Mouse (Mus musculus) hindbrain, embryonic 14.5 days (tissue): ENCODE results near the gene Aicda. TPM values are rescaled to one million over a fixed set of nuclear protein-coding genes. Genes with fewer than 3 reads are reported as not detected.
A peak's percentile ranks its signal among the peaks of the same experiment; 100 is the strongest.

ENCODE experiments used
- ATAC-seq: fragments of 200-750 bp; cut with Nextera tagmentation; 2 replicates; pipeline ENCODE4 v1.8.0; 2017; ENCODE audit warnings: moderate number of reproducible peaks, mild to moderate bottlenecking, moderate TSS enrichment, moderate library complexity; ENCODE audit not compliant: low FRiP score
- DNase-seq: peaks from one replicate; pipeline ENCODE4 v3.0.0-alpha.2; 2015; ENCODE audit warnings: low spot score
- H3K27ac ChIP-seq: fragments of 300-500 bp; sonication (generic); 2 replicates; pipeline ENCODE4 v1.5.1; 2014; ENCODE audit warnings: mild to moderate bottlenecking, moderate library complexity
- H3K27me3 ChIP-seq: fragments of 300-500 bp; sonication (generic); 2 replicates; pipeline ENCODE4 v1.6.1; 2014; ENCODE audit warnings: mild to moderate bottlenecking, low read length, mixed read lengths; ENCODE audit not compliant: control insufficient read depth, insufficient read depth
- H3K36me3 ChIP-seq: fragments of 300-500 bp; sonication (generic); replicated peaks from 2 replicates; pipeline ENCODE4 v1.6.1; 2014; ENCODE audit not compliant: control insufficient read depth, insufficient read depth
- H3K4me1 ChIP-seq: fragments of 300-500 bp; sonication (generic); replicated peaks from 2 replicates; pipeline ENCODE4 v1.6.1; 2014; ENCODE audit warnings: antibody characterized with exemption, low read length, mixed read lengths; ENCODE audit not compliant: control insufficient read depth, insufficient read depth
- H3K4me2 ChIP-seq: fragments of 300-500 bp; sonication (generic); replicated peaks from 2 replicates; pipeline ENCODE4 v1.6.1; 2014; ENCODE audit warnings: mild to moderate bottlenecking, moderate library complexity
- H3K4me3 ChIP-seq: fragments of 300-500 bp; sonication (generic); replicated peaks from 2 replicates; pipeline ENCODE4 v1.5.1; 2014; ENCODE audit warnings: mild to moderate bottlenecking, low read length
- H3K9ac ChIP-seq: fragments of 300-500 bp; sonication (generic); 2 replicates; pipeline ENCODE4 v1.6.1; 2014
- H3K9me3 ChIP-seq: fragments of 300-500 bp; sonication (generic); 2 replicates; pipeline ENCODE4 v1.6.1; 2016; ENCODE audit warnings: low read length; ENCODE audit not compliant: control insufficient read depth
- WGBS: fragments of 180-500 bp; shearing (Covaris S2); extraction: QIAGEN DNeasy Blood & Tissue Kit; methylation state at CpG from one replicate; pipeline ENCODE4 v1.1.7; 2014; 5-methylcytosine and 5-hydroxymethylcytosine counted together
- polyA plus RNA-seq: library from polyadenylated mRNA; unstranded; fragments of >200 nt; fragmentation: Nextera tagmentation; extraction: Ambion mirVana; gene quantifications from 2 replicates; pipeline ENCODE4 v1.2.1, GENCODE M21; 2014

The Aicda gene
- polyA plus RNA-seq, 1 experiment from 2014 or later, result 1.0 TPM

GRCm38 (mm10) chr6:122591027-122591758, 37.6 kb downstream of the Aicda start:
- DNase-seq (no peak), ATAC-seq (no peak)
- H3K9me3 ChIP-seq, result no peaks in the 10 kb centered on the region
- no peak overlapping the region for H3K4me3 ChIP-seq
- no peaks in the 10 kb centered on the region for H3K36me3 ChIP-seq
- no peaks in the 10 kb centered on the region for H3K4me1 ChIP-seq
- H3K9ac ChIP-seq, result no peak overlapping the region
- H3K27ac ChIP-seq, result no peak overlapping the region
- no peaks in the 10 kb centered on the region for H3K27me3 ChIP-seq
- 88% methylated on average over 13 of the region's 13 CpGs for WGBS
- no peak overlapping the region for H3K4me2 ChIP-seq

GRCm38 (mm10) chr6:122592905-122593304, 39.3 kb downstream of the Aicda start:
- H3K36me3 ChIP-seq, result no peaks in the 10 kb centered on the region
- H3K27me3 ChIP-seq, result no peaks in the 10 kb centered on the region
- 80% methylated on average over 2 of the region's 2 CpGs for WGBS
- H3K4me2 ChIP-seq, result no peak overlapping the region
- no peak for DNase-seq
- ATAC-seq, result no peak
- H3K4me1 ChIP-seq, result no peaks in the 10 kb centered on the region
- no peak overlapping the region for H3K9ac ChIP-seq
- H3K27ac ChIP-seq, result no peak overlapping the region
- no peak overlapping the region for H3K4me3 ChIP-seq
- H3K9me3 ChIP-seq, result no peaks in the 10 kb centered on the region

- Histone ChIP-seq H3K4me3 (no peak overlapping the region), H3K9ac (no peak overlapping the region), H3K4me1 (no peaks in the 10 kb centered on the region), H3K27me3 (no peaks in the 10 kb centered on the region), H3K36me3 (no peaks in the 10 kb centered on the region), H3K4me2 (no peak overlapping the region), H3K27ac (no peak overlapping the region), H3K9me3 (no peaks in the 10 kb centered on the region)
- DNase-seq (peak; percentile 61), ATAC-seq (peak; percentile 68; the same call in 1 of the 2 replicates)
- WGBS, result 26% methylated on average over 7 of the region's 7 CpGs
These were observed 42.0 kb downstream of the Aicda start for GRCm38 (mm10) chr6:122595637-122596036.

- H3K4me2 ChIP-seq, result no peak overlapping the region
- no peak overlapping the region for H3K27ac ChIP-seq
- 93% methylated on average over 7 of the region's 7 CpGs for WGBS
- H3K36me3 ChIP-seq, result no peaks in the 10 kb centered on the region
- DNase-seq (no peak), ATAC-seq (no peak)
- no peak overlapping the region for H3K9ac ChIP-seq
- H3K4me1 ChIP-seq, result no peaks in the 10 kb centered on the region
- H3K9me3 ChIP-seq, result no peaks in the 10 kb centered on the region
- no peaks in the 10 kb centered on the region for H3K27me3 ChIP-seq
- H3K4me3 ChIP-seq, result no peak overlapping the region
These were observed 43.0 kb downstream of the Aicda start for GRCm38 (mm10) chr6:122596608-122597007.

- Histone ChIP-seq H3K4me1 (no peaks in the 10 kb centered on the region), H3K4me2 (no peak overlapping the region), H3K4me3 (no peak overlapping the region), H3K9me3 (no peaks in the 10 kb centered on the region), H3K9ac (no peak overlapping the region), H3K27ac (no peak overlapping the region), H3K27me3 (no peaks in the 10 kb centered on the region), H3K36me3 (no peaks in the 10 kb centered on the region)
- DNase-seq (no peak), ATAC-seq (no peak)
- WGBS, result 100% methylated on average over 4 of the region's 4 CpGs
These were observed 44.4 kb downstream of the Aicda start for GRCm38 (mm10) chr6:122598014-122598413.

GRCm38 (mm10) chr6:122598436-122598835, 44.8 kb downstream of the Aicda start:
- H3K9ac ChIP-seq, result no peak overlapping the region
- H3K27ac ChIP-seq, result no peak overlapping the region
- no peak overlapping the region for H3K4me2 ChIP-seq
- no peak overlapping the region for H3K4me3 ChIP-seq
- ATAC-seq (no peak), DNase-seq (no peak)
- H3K4me1 ChIP-seq, result no peaks in the 10 kb centered on the region
- 83% methylated on average over 6 of the region's 6 CpGs for WGBS
- no peaks in the 10 kb centered on the region for H3K9me3 ChIP-seq
- H3K27me3 ChIP-seq, result no peaks in the 10 kb centered on the region
- H3K36me3 ChIP-seq, result no peaks in the 10 kb centered on the region

GRCm38 (mm10) chr6:122599054-122599737, 45.6 kb downstream of the Aicda start:
- 90% methylated on average over 9 of the region's 9 CpGs for WGBS
- Histone ChIP-seq H3K27me3 (no peaks in the 10 kb centered on the region), H3K4me3 (no peak overlapping the region), H3K36me3 (no peaks in the 10 kb centered on the region), H3K9ac (no peak overlapping the region), H3K27ac (no peak overlapping the region), H3K4me1 (no peaks in the 10 kb centered on the region), H3K9me3 (no peaks in the 10 kb centered on the region), H3K4me2 (no peak overlapping the region)
- DNase-seq (no peak), ATAC-seq (no peak)

- WGBS, result 74% methylated on average over 7 of the region's 7 CpGs
- no peaks in the 10 kb centered on the region for H3K9me3 ChIP-seq
- no peak for DNase-seq
These were observed 46.6 kb downstream of the Aicda start for GRCm38 (mm10) chr6:122600066-122600646.

GRCm38 (mm10) chr6:122601031-122601430, 47.4 kb downstream of the Aicda start:
- Histone ChIP-seq H3K4me2 (no peak overlapping the region), H3K9ac (no peak overlapping the region), H3K27me3 (no peaks in the 10 kb centered on the region), H3K4me1 (no peaks in the 10 kb centered on the region), H3K4me3 (no peak overlapping the region), H3K9me3 (no peaks in the 10 kb centered on the region), H3K36me3 (no peaks in the 10 kb centered on the region), H3K27ac (no peak overlapping the region)
- WGBS, result 94% methylated on average over 4 of the region's 4 CpGs
- no peak for ATAC-seq
- no peak for DNase-seq

More at GRCm38 (mm10) chr6:122600066-122600646, 46.6 kb downstream of the Aicda start:
- H3K27me3 ChIP-seq, result no peaks in the 10 kb centered on the region
- no peaks in the 10 kb centered on the region for H3K4me1 ChIP-seq
- no peak overlapping the region for H3K4me2 ChIP-seq
- H3K4me3 ChIP-seq, result no peak overlapping the region
- no peaks in the 10 kb centered on the region for H3K36me3 ChIP-seq
- no peak overlapping the region for H3K27ac ChIP-seq
- ATAC-seq, result no peak
- H3K9ac ChIP-seq, result no peak overlapping the region
